Mouse (Mus musculus): Measurements from ENCODE around the gene Lrrc15. TPM values are rescaled to one million over a fixed set of nuclear protein-coding genes. Genes with fewer than 3 reads are reported as not detected.

Gene Lrrc15
- total RNA-seq, 4 experiments from 2014 or later = 0.06 to 0.41 (median 0.19) TPM; not detected in 1

DNA sequence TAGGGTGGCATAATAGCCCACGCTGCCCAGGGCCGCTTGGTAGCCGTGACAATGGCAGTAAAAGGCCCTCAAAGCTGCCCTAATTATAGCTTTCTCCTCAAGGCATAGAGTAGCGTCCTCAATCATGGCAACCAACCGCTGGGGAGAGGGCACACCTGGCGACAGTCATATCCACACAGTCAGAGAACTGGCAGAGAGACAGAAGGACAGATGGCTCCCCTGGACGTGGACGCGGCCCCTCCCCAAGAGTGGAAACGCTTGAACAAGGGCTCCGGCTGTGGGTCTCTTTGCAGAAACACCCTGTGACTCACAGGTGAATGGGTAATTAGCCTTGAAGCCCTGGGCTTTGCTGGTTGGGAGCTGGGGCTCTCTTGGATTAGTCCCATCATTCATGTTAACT lies 4.7 kb downstream of the Lrrc15 start:
- no peak for DNase-seq (ENCODE audit: low spot score)

GRCm38 (mm10) chr16:30275558-30276340 lies 7.3 kb downstream of the Lrrc15 start:
- no peak for DNase-seq (ENCODE audit: low spot score)

GRCm38 (mm10) chr16:30273065-30273464 lies 10.0 kb downstream of the Lrrc15 start:
- DNase-seq (ENCODE audit: low spot score) = no peak

DNA sequence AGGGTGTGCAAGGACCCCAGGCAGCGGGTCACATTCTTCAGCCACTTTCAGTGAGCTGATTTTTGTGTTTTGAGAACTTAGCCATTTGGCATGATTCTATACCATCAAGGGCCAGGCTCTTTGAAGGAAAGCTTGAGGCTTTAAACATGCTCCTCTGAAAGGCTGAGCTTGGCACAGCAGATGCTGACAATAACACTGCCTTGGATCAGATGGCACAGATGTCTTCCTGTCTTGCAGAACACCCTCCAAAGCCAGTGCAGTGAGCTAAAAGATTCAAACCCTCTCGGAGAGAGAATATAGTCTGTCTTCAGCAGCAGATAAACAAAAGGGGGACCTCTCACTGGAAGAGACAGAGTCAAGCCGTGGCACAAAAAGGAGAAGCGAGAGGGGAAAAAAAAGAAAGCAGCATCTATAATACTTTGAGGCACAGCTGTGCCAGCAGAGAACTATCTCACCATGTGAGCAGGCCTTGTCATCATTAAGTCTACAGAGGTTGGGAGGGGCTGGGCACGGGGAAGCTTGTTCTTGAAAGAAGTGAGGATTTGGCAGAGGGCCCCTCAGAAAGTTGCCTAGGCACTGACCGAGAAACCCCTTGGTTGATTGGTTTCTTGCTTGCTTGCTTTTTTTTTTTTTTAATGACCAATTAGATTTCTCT lies 11.0 kb downstream of the Lrrc15 start:
- no peak for DNase-seq (ENCODE audit: low spot score)

GRCm38 (mm10) chr16:30271223-30271761 lies 11.8 kb downstream of the Lrrc15 start:
- no peak for DNase-seq (ENCODE audit: low spot score)

GRCm38 (mm10) chr16:30267359-30267758 lies 15.7 kb downstream of the Lrrc15 start, which contains the start of gene Cpn2:
TSS of gene Cpn2 (minus strand) at chr16:30267499.
- no peak for DNase-seq (ENCODE audit: low spot score)

DNA sequence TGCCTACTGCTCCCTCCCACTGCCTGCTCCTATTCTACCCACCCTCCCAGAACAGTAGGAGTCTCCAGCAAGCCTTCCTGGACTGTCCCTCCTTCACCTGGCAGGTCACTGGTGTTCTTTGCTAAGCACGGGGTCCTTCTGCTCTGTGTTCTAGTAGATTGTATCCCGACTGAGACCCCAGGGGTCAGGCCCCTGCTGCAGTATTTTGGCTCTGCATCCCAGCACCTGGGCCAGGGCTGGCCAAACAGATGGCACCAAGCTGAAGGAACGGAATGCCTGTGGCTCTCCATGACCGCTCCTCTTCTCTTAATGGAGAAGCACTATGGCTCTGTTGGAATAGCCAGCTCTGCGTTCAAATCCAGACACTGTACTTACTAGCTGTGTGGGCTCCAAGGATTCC lies 16.5 kb downstream of the Lrrc15 start:
- DNase-seq (ENCODE audit: low spot score) = no peak

DNA sequence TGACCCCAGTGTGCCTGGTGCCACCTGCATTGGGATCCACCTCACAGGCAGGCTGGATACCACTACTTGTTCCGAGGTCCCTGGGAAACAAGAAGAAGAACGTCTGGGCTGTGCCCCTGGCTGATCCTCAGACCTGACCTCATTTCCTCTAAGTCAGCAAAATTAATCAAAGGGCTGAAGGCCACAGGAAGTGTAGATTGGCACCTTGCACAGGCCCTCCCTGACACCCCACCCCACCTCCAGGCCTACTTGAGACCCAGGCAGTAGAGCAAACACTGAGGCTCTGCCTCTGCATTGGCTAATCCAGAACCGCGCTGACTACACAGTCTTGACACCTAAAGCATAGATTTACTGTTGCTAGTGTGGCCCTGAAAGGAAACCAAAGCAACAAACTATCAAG lies 17.4 kb downstream of the Lrrc15 start:
- no peak for DNase-seq (ENCODE audit: low spot score)

- DNase-seq (ENCODE audit: low spot score) = no peak
Measured at GRCm38 (mm10) chr16:30263156-30263555, 19.9 kb downstream of the Lrrc15 start.

- DNase-seq (ENCODE audit: low spot score) = peak; percentile 36
Measured at GRCm38 (mm10) chr16:30262664-30263063, 20.4 kb downstream of the Lrrc15 start.

DNA sequence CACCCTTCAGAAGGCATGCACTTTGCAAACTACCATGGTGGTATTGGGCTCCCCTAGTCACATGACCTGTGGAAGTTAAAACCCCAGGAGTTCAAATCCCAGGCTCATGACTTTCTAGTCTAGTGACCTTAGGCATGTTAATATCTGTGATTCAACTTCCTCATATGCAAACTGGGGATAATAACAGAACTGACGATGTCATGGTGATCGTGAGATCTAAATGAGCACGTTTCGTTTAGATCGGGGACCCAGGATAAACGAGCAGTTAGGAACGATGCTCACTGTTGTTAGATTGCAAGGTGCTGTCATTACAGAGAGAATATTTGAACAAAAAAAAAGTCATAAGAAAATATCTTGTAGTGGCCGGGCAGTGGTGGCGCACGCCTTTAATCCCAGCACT lies 20.9 kb downstream of the Lrrc15 start:
- DNase-seq (ENCODE audit: low spot score) = no peak

GRCm38 (mm10) chr16:30261341-30261740 lies 21.7 kb downstream of the Lrrc15 start:
- DNase-seq (ENCODE audit: low spot score) = no peak

DNA sequence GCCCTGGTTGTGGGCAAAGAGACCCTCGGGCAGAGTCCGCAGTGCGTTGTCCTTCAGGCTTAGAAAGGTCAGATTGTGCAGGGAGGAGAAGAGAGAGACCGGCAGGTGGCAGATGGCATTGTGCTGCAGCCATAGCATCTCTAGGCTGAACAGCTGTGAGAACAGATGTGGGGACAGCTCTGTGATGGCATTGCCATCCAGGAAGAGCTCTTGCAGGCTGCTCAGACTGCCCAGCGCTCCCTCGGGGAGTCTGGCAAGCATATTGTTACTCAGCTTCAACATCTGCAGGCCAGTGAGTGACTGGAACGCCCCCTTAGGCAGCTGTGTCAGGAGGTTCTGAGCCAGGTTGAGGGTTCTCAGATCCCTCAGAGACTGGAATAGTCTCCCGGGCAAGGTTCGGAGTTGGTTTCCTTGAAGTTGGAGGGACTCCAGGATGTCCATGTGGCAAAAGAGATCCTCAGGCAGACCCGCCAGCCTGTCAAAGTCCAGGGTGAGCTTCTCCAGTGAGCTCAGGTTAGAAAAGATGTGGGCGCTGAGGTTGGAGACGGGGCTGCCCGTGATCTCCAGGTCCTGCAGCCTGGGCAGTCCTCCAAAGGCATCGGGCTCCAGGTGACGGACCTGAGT lies 22.9 kb downstream of the Lrrc15 start:
- DNase-seq (ENCODE audit: low spot score) = no peak

GRCm38 (mm10) chr16:30259444-30259843 lies 23.6 kb downstream of the Lrrc15 start:
- peak; percentile 28 for DNase-seq (ENCODE audit: low spot score)

DNA sequence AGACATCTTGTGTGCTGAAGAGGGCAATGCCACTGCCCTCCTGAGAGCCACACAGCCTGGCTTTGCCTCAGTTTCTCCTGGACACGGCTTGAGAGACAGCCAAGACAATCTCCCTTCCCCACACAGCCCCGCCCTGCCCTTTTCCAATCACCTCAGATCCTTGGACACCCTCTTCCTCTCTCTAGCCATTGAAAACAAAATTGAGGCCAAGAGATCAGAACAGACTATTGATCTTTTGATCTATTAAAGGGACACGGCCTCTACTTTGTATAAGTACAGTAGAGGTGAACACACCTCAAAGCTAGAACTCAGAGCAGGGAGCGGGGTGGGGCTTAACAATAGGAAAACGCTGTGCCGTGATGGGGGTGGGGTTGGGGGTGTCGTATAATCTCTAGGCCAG lies 24.6 kb downstream of the Lrrc15 start:
- DNase-seq (ENCODE audit: low spot score) = no peak

DNA sequence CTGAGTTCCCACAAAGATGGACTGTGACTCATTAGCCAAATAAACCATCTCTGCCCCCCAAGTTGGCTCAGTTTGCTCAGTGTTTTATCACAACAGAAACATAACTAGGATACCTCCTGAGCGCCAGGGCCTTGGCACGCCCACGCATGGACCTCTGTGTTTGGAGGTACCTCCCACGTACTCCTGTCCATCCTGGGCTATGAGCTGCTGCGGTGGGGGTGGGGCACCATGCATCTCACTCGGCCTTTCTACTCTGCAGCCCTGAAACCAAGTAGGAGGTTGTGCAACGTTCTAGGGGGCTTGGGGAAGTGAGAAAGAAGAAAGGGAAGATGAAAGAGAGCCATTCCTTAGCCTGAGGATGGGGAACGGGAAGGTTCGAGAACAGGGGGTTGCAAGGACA lies 25.3 kb downstream of the Lrrc15 start:
- DNase-seq (ENCODE audit: low spot score) = no peak

DNA sequence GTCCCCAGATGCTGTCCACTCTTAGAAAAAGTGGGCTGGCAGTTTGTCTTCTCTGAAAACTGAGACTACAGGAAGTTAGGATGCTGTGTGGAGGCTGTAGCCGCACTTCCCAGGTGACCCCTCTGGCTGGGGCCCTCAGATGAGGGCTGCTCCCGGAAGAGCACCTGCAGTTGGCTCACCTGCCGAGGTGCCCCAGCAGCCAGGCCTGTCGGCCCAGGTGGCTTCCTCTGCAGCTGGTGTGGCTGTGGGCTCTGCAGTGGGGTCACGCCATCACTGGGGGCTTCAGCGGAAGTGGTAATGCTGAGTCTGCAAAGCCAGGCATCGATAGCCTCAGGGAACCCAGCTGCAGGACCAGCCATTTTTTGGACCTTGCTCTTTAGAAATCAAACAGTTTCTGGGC lies 28.0 kb downstream of the Lrrc15 start:
- no peak for DNase-seq (ENCODE audit: low spot score)

DNA sequence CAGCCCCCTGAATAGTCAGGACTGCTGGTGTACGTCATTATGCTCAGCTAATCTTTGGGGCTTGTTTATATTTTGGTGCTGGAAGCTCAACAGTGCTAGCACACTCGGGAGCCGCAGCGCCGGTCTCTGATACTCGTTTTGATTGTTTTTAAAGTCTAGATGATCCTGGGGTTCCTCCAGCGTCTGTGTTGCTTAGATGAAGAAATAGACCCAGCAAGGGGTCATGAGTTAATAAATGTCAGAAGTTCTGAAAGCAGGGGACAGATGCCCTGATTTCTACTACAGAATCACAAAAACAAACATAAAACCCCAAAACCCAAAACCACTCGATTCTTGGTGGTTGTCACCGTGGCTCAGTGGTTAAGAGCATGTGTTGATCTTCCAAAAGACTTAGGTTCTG lies 29.2 kb downstream of the Lrrc15 start:
- DNase-seq (ENCODE audit: low spot score) = no peak

GRCm38 (mm10) chr16:30253374-30253773 lies 29.7 kb downstream of the Lrrc15 start:
- DNase-seq (ENCODE audit: low spot score) = no peak

GRCm38 (mm10) chr16:30252003-30252418 lies 31.0 kb downstream of the Lrrc15 start:
- DNase-seq (ENCODE audit: low spot score) = peak; percentile 80

DNA sequence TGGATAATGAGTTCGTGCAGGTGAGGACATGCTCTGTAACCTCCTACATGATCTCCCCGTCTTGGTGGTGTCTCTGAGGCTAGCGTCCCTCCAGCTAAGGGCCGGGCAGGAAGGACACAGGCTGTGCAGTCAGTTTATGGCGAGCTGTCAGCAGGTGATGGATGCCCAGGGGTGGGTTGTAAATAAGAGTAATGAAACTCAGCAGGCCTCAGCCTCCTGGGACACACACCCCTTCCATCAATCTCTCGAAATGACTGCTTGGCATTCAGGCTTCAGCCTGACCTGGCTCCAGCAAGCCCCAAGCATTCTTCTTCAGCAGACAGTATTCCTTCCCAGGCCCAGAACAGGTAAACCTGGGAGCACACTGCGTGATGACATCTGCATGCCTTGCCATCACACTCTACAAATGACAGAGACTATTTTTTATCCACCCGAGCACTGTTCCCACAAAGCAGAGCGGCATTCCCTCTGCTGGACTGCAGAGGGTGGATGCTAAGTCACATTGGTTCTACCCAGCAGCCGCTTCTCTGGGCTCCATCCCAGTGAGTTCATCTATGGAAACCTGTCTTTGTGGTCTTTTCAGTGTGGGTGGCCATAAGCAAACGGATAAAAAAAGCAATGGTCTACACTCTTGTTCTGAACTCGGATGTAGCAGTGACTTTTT lies 38.9 kb downstream of the Lrrc15 start:
- no peak for DNase-seq (ENCODE audit: low spot score)

- DNase-seq (ENCODE audit: low spot score) = no peak
Measured at GRCm38 (mm10) chr16:30241623-30242022, 41.4 kb downstream of the Lrrc15 start.

All from heart, adult 8-10 months (tissue).